Mouse (Mus musculus) cerebellum, adult 8-10 months (tissue): ENCODE data around the gene Ctrc.
"Not testable (repeated sequence)": the region's sequence is repeated elsewhere in the genome, so short reads cannot be mapped to it uniquely, and the experiment has no call there.

Source experiments
- DNase-seq: peaks from one replicate; pipeline ENCODE4 v3.0.0; 2022

Gene Ctrc

DNA sequence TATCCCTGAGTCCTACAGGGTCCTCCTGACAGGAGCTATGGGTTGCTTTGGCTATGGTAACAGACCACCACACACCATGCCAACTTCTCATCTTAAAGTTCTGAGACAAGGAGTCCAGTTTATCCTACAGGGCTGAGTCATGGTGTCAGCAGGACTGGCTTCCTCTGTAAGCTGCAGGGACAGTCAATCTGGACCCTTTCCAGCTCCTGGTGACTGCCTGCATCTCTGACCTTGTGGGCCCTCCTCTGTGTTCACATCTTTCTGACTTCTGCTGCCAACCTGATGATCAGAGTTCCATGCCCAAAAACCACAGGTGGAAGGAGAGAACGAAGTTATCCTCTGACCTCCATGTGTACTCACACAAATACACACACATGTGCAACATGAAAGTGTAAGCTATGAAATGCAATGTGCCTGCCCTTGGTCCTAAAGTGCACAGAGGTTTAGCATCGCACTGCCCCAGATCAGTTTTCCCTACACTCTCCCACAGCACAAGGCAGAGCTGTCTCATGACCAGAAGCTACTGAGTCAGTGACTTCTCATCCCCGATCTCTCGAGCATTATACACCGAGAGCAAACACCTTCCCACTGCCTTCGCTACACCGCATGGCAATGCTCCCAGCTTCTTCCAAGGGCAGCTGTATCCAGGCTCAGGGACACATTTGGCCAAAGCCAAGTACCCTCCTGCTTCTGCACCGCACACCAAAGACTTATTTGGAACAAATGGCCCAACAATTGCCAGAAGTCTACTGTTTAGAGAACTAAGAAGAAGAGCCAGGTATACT, 64.8 kb downstream of the Ctrc start:
- no peak for DNase-seq

DNA sequence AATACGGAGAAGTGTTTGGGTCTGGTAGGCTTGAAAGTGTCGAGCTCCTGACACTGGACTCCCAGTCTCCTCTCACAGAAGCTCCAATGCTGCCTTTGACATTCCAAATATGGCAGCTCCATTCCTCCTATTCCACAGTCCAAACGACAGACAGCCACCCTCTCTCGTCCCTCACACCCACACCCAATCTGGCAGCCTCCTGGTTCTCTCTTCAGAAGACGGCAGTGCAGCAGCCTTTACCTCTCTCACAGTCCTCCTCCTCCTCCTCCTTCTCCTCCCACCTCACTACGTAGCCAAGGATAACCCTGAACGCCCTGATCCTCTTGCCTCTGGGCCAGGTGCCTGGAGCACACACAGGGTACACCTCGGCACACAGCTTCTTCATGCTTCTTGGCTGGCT, 66.3 kb downstream of the Ctrc start:
- no peak for DNase-seq

DNA sequence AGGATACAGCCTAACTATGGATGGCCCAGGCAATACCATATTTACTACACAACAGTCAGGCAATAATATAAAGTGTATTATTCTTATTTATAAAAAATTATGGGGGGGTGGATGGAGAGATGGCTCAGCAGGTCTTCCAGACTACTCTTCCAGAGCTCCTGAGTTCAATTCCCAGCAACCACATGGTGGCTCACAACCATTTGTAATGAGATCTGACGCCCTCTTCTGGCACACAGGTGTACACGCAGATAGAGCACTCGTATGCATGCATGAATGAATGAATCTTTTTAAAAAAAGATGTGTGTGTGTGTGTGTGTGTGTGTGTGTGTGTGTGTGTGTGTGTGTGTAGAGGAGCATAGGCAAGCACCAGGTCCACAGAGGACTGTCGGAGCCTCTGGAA, 73.1 kb downstream of the Ctrc start:
- DNase-seq = not testable (repeated sequence)

DNA sequence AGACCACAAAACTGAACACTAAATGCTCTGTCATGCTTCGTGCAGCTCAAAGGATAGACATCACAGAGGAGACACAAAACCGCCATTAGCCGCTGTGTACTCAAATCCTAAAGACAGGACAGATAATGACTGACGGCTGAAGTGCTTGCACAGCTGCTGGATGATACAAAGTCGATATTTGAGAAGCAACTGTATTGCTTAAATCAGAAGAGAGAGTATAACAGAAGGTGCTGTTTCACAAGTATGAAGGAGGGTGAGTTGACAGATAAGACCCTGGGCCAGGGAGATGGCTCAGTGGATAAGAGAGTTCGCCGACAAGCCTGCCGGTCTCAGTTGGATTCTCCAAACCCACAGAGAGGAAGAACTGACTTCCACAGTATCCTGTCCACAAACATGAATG, 74.3 kb downstream of the Ctrc start:
- DNase-seq = no peak

DNA sequence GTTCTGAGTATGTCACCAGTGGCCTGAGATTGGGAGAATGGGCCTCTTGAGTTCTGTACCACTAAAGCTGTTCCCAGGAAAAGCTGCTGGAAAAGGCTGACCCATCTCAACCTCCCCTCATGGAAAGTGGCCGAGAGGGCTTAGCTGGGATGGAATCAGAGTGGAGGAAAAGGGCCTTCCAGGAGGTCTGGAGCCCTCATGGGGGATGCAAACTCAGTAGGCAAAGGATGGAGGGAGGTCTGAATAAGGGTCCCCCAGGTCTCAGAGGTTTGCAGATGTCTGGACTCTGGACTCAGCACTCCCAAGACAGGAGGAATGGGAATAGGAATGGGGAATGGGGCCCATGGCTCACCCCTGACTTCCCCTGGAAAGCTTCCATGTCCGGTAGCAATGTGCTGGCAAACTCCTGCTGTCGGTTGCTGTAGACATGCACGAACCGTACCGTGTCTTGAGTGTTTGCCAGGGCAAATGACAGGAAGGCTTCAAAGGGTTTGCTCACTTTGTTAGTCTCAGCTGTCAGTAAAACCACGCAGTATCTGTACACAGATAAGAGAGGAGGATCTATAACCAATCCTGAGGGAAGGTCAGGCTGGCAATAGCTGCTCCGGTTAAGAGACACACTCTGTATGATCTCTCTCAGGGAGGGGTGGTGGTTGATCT, 76.5 kb downstream of the Ctrc start:
- DNase-seq = no peak

DNA sequence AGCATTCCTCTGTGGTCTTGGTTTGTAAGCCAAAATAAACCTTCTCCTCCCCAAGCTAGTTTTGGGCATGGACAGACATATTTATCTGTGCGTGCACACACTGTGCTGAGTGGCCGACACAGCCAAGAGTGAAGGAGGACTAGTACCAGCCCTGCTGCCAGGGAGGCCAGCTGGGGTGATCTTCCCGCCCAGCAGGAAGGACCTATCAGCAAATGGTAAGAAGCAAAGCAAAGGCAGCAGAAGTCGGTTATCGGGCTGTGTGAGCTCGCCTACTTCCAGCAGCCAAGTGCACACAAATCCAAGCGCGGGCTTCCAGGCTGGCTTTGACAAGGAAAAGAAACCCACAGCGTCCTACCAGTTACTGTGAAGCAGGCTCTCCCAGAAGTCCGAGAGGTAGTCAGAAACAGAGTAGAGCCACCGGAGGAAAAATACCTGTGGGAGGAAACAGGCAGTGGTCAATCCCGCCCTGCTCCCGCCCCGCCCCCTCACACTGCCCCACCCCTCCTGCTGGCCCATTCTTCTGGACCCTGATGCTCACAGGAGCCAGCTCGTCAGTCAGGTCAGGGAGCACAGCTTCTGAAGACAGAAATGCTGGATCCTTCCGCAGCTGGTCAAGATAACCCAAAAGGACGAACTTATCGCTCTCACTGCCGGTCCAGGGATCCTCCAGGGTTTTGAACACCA, 78.7 kb downstream of the Ctrc start:
- DNase-seq = peak; percentile 61

DNA sequence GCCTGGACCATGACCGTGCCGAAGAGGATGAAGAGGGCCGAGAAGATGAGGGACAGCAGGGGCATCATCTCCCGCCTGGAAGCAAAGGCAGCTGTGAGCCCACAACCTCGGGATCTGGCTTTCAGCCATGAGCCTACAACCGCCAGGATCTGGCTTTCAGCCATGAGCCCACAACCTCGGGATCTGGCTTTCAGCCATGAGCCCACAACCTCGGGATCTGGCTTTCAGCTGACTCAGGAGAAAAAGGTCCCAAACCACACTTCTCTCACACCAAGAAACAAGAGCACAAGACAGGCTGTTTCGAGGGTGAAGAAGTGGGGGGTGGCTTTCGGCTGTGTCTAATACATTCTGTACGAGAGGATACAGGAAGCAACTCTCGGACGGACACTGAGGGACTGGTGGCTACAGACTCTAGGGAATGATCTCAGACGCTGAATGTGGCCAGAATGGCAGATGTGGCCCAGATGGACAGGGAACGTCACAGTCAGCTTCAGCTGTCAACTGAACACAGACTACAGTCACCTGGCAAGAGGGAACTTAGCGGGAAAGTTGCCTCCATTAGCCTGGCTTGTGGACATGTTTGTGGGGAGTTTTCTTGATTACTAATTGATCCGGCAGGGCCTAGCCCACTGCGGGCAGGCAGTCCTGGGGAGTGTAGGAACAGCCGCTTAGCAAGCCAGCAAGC, 79.3 kb downstream of the Ctrc start:
- DNase-seq = peak; percentile 23

DNA sequence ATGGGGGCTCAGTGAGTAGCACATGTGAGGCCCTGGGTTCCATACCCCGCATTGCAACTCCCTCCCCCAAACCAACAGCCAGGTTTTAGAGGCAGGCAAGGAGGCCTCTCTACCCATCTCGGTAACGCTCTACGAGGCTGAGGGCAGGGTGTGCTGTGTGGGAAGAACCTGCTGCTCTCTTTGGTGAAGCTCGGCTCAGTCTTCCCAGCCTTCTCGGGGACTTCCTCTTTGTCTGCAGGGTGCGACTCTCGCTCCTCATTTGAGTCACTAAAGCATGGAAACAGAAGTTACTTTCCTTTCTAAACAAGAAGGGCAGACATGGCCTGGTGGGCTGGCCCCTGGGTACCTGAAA, 79.9 kb downstream of the Ctrc start:
- no peak for DNase-seq

DNA sequence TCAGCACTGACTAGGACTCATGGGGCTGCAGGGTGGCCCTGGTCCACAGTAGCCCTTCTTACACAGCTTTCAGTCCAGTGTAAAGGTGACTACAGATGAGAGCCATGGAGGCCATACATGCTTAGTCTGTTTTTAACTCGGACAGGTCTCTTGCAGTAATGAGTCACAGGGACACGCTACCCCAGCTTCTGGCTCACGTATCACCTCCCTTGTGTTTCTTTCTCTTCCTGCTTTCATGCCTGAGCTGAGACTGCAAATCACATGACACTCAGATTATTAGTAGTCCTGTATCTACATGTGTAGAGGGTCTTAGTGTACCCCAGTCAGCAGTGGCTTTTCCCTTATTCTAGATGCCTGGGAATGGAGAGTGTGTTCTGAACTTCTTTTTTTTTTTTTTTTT, 81.2 kb downstream of the Ctrc start:
- no peak for DNase-seq
